Mouse (Mus musculus): ENCODE data around the gene Neurod2.

DNA sequence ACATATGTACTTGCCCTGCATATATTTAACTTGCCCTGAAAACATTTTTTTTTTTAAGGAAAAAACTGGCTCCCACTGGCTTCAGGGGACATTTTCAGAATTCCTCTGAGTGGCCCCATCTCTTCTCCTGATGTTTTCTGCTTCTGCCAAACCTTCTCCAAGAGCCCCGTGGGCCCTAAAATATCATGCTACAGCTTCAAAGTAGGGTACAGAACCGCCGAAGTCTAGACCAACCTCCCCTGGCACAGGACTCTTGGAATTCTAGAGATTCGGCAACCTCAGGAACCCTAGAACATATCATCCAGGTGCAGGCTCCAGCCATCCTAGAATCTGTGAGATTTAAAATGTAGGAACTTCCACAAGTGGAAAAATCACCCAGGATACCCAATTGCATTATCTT lies 9.9 kb downstream of the Neurod2 start:
- no peak for TF ChIP-seq POLR2A (IDR thresholded peaks at IDR 0.05; ENCODE audit: extremely low read depth, insufficient read depth, low read length)
- TF ChIP-seq CTCF (IDR thresholded peaks at IDR 0.05; ENCODE audit: low read depth, low read length): no peak
